Mouse (Mus musculus) lung, postnatal 0 days (tissue): ENCODE measurements around the gene Dnhd1.

Experiments
- CTCF ChIP-seq: IDR thresholded peaks from 2 replicates; pipeline ENCODE4 v1.5.1; 2016; ENCODE audit warnings: antibody characterized with exemption, mild to moderate bottlenecking
- EP300 ChIP-seq: IDR thresholded peaks from 2 replicates; pipeline ENCODE4 v1.6.1; 2016; ENCODE audit warnings: antibody characterized with exemption, mild to moderate bottlenecking, control low read depth

- TF ChIP-seq CTCF (no peak), EP300 (no peak)
These were observed 97.1 kb downstream of the Dnhd1 start for GRCm38 (mm10) chr7:105747776-105748175.
